Mouse (Mus musculus) G1E (cell line): ENCODE measurements around the gene Ppp1r2.

Experiments used
- CTCF ChIP-seq: IDR thresholded peaks from 2 replicates; pipeline ENCODE4 v1.5.1; 2012; ENCODE audit warnings: low read depth, low read length, inconsistent platforms, mixed read lengths
- GATA1 ChIP-seq: IDR thresholded peaks from 2 replicates; pipeline ENCODE4 v1.6.1; 2012; ENCODE audit warnings: borderline replicate concordance, low read length, inconsistent platforms, mixed read lengths
- TAL1 ChIP-seq: conservative IDR thresholded peaks from 2 replicates; pipeline ENCODE4 v1.6.1; 2012; ENCODE audit warnings: low read depth, low read length, inconsistent platforms, mixed read lengths

- no peak for TF ChIP-seq CTCF
- TF ChIP-seq TAL1: no peak
- TF ChIP-seq GATA1: no peak
Observed at GRCm38 (mm10) chr16:31312296-31312695, 37.2 kb upstream of the Ppp1r2 start.
